Mouse (Mus musculus): ENCODE data around the gene Arfgef2.

GRCm38 (mm10) chr2:166933943-166934342 is 128.6 kb downstream of the Arfgef2 start:
- no peak for TF ChIP-seq CTCF (IDR thresholded peaks at IDR 0.05; ENCODE audit: low read depth)
- no peak for TF ChIP-seq EP300 (IDR thresholded peaks at IDR 0.05; ENCODE audit: low read depth)
